Mouse (Mus musculus) lung, adult 2 months (tissue): Measurements from ENCODE around the gene Tnfrsf25. TPM values are rescaled to one million over a fixed set of nuclear protein-coding genes. Genes with fewer than 3 reads are reported as not detected.

ENCODE experiments used
- DNase-seq: peaks from one replicate; pipeline ENCODE4 v3.0.0; 2022
- H3K4me1 ChIP-seq: fragments of 200-500 bp; 2 replicates; pipeline ENCODE4 v1.6.1; 2011; ENCODE audit warnings: low read length; ENCODE audit not compliant: control insufficient read depth, insufficient read depth
- H3K4me3 ChIP-seq: fragments of 200-500 bp; replicated peaks from 2 replicates; pipeline ENCODE3; 2011; ENCODE audit warnings: low read depth, mild to moderate bottlenecking, control low read depth, low read length; ENCODE audit errors: extremely low read depth
- CTCF ChIP-seq: fragments of 200-500 bp; IDR thresholded peaks from 2 replicates; pipeline ENCODE4 v1.5.1; 2011; ENCODE audit warnings: mild to moderate bottlenecking, low read length, control low read depth; ENCODE audit not compliant: insufficient read depth
- POLR2A ChIP-seq: fragments of 200-500 bp; IDR thresholded peaks from 2 replicates; pipeline ENCODE4 v1.6.1; 2011; ENCODE audit warnings: low read depth, mild to moderate bottlenecking, control low read depth, low read length, borderline replicate concordance; ENCODE audit errors: extremely low read depth
- WGBS: fragments of 180-500 bp; shearing (Covaris S2); methylation state at CpG from one replicate; pipeline ENCODE4 v1.1.7; 2018; 5-methylcytosine and 5-hydroxymethylcytosine counted together
- polyA plus RNA-seq: library from polyadenylated mRNA; depleted of rRNA; stranded (reverse); fragments of >200 nt; gene quantifications from 2 replicates; pipeline ENCODE4 v1.2.3, GENCODE M21; 2012

Gene Tnfrsf25
- polyA plus RNA-seq, 1 experiment, result 8.1 TPM

- 62% methylated on average over 8 of the region's 8 CpGs for WGBS
- H3K4me1 ChIP-seq, result peaks cover 8% of the 10 kb centered on the region; the same call in 1 of the 2 replicates
- DNase-seq, result no peak
- H3K4me3 ChIP-seq, result no peak overlapping the region
- TF ChIP-seq POLR2A (no peak), CTCF (no peak)
Measured at GRCm38 (mm10) chr4:152088556-152089120, 27.1 kb upstream of the Tnfrsf25 start.

GRCm38 (mm10) chr4:152090191-152090590 is 25.5 kb upstream of the Tnfrsf25 start:
- peaks cover 8% of the 10 kb centered on the region; the same call in 1 of the 2 replicates for H3K4me1 ChIP-seq
- DNase-seq, result no peak
- no peak overlapping the region for H3K4me3 ChIP-seq
- TF ChIP-seq POLR2A (no peak), CTCF (no peak)
- 68% methylated on average over 9 of the region's 9 CpGs for WGBS

GRCm38 (mm10) chr4:152092751-152093293 is 22.9 kb upstream of the Tnfrsf25 start:
- H3K4me1 ChIP-seq, result 0 out of 2 replicates have a peak, but pooled peaks cover 7% of the 10 kb centered on the region
- DNase-seq, result no peak
- TF ChIP-seq CTCF (no peak), POLR2A (no peak)
- 63% methylated on average over 8 of the region's 8 CpGs for WGBS
- H3K4me3 ChIP-seq, result no peak overlapping the region

- 0 out of 2 replicates have a peak, but pooled peaks cover 2% of the 10 kb centered on the region for H3K4me1 ChIP-seq
- no peak overlapping the region for H3K4me3 ChIP-seq
- no peak for DNase-seq
- WGBS, result 67% methylated on average over 12 of the region's 12 CpGs
- no peak for TF ChIP-seq CTCF
- no peak for TF ChIP-seq POLR2A
Measured at GRCm38 (mm10) chr4:152094233-152094632, 21.5 kb upstream of the Tnfrsf25 start.

GRCm38 (mm10) chr4:152095937-152096910 is 19.5 kb upstream of the Tnfrsf25 start:
- peak; percentile 85 for DNase-seq
- peak overlapping the region; percentile 86 for H3K4me3 ChIP-seq
- TF ChIP-seq POLR2A, result peak; percentile 43; the same call in 1 of the 2 replicates
- peak; percentile 76 for TF ChIP-seq CTCF
- peaks cover 11% of the 10 kb centered on the region for H3K4me1 ChIP-seq
- 23% methylated on average over 27 of the region's 27 CpGs for WGBS

- Histone ChIP-seq H3K4me1 (peaks cover 15% of the 10 kb centered on the region), H3K4me3 (peak overlapping the region; percentile 86)
- 29% methylated on average over 6 of the region's 6 CpGs for WGBS
- TF ChIP-seq POLR2A (no peak), CTCF (no peak)
- no peak for DNase-seq
Measured at GRCm38 (mm10) chr4:152096927-152097326, 18.8 kb upstream of the Tnfrsf25 start.

GRCm38 (mm10) chr4:152097911-152098799 is 17.6 kb upstream of the Tnfrsf25 start:
- TF ChIP-seq CTCF (no peak), POLR2A (no peak)
- 28% methylated on average over 11 of the region's 11 CpGs for WGBS
- Histone ChIP-seq H3K4me3 (peak overlapping the region; percentile 32), H3K4me1 (peaks cover 15% of the 10 kb centered on the region)
- DNase-seq, result peak; percentile 46

- WGBS, result 46% methylated on average over 11 of the region's 11 CpGs
- DNase-seq, result no peak
- Histone ChIP-seq H3K4me3 (no peak overlapping the region), H3K4me1 (peaks cover 15% of the 10 kb centered on the region)
- no peak for TF ChIP-seq CTCF
- TF ChIP-seq POLR2A, result no peak
Measured at GRCm38 (mm10) chr4:152100541-152100940, 15.2 kb upstream of the Tnfrsf25 start.

GRCm38 (mm10) chr4:152101081-152101653 is 14.6 kb upstream of the Tnfrsf25 start:
- 28% methylated on average over 7 of the region's 7 CpGs for WGBS
- no peak for DNase-seq

More at GRCm38 (mm10) chr4:152101081-152101653, 14.6 kb upstream of the Tnfrsf25 start:
- H3K4me1 ChIP-seq, result peaks cover 13% of the 10 kb centered on the region
- no peak overlapping the region for H3K4me3 ChIP-seq
- no peak for TF ChIP-seq POLR2A
- TF ChIP-seq CTCF, result no peak
